In genomic region chr17:90569877-90570276, GRCm38 (mm10) we compare ENCODE assay signal across 11 mouse cellular contexts.
"Had no signal": no experiment of that assay in that cellular context is flagged by ENCODE, and none has a peak within 500 bp of the region (broad histone marks: within the 10 kb centered on the region; RNA-seq: fewer than 3 reads in every experiment).

No protein-coding gene starts in this region.

- ATAC-seq: liver, postnatal 0 days; lung, postnatal 0 days; midbrain, embryonic 13.5 days; midbrain, embryonic 15.5 days had no signal

- DNase-seq: liver, postnatal 0 days; lung, adult 2 months; lung, postnatal 14 days; lung, postnatal 36 days; right cerebral cortex, postnatal 14 days; thymus, adult 18-20 months; thymus, postnatal 14 days; thymus, postnatal 36 days had no signal
